Mouse (Mus musculus): Measurements from ENCODE around the gene Cenpa.

Gene Cenpa

DNA sequence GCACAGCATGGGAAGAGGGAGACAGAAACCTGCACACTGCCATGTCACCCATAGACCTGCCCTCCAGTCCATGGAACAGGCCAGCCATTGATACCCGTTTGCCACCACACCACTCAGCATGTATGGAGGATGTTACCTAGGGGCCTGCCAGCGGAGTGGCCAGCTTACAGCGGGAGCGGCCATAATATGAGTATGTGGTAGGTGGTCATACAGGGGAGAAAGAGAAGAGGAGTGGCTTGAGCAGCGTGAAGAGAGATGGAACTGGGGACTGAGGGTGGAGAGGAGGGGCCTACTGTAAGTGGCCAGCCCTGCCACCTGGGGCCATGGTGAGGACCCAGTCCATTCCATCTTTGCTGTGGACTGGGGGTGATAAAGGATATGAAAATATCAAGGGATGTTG lies 15.4 kb downstream of the Cenpa start:
- no peak for DNase-seq

GRCm38 (mm10) chr5:30682967-30683600 lies 16.5 kb downstream of the Cenpa start:
- peak; percentile 5 for DNase-seq

GRCm38 (mm10) chr5:30683993-30684392 lies 17.4 kb downstream of the Cenpa start:
- no peak for DNase-seq

DNA sequence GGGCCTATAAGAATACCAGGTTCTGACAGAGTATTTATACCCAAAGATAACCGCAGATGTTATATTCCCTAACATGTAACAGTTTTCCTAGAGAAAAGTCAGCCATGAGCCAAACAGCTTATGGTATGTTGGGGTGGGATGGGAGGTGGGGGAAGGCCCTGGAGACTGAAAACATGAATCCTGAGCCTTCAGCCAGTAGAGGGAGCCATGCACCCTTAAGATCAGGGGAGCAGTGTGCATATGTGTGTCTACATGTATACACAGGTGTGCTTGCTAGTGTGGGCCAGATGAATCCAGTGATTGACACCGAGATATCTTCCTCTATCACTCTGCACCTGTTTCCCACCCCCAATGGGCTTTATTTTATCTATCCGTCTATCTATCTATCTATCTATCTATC lies 20.2 kb downstream of the Cenpa start:
- DNase-seq = peak; percentile 57

DNA sequence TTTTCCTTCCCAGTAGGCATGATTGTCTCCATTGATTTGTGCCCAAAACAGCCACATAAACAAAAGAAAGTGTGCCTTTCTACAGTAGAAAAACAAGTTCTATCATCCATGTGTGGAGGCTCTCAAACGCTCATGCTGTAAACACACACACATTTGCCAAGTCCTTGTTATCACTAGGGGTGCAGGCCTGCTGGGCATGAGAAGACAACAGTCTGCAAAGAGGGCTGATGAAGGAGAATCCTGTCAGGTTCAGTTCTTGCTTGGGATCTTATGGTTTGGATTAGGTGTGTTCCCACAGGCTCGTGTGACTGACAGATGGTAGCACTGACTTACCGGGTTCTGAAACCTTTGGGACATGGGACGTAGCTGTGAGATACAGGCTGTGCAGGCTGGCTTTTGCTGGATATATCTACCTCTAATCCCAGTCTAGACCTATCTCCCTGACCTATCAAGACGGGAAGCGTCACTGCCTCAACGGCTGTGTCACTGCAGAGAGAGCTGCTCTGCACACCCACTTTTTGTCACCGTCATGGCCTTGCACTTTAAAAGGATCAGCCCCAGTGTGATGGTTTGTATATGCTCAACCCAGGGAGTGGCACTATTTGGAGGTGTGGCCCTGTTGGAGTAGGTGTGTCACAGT lies 33.9 kb downstream of the Cenpa start:
- no peak for DNase-seq

DNA sequence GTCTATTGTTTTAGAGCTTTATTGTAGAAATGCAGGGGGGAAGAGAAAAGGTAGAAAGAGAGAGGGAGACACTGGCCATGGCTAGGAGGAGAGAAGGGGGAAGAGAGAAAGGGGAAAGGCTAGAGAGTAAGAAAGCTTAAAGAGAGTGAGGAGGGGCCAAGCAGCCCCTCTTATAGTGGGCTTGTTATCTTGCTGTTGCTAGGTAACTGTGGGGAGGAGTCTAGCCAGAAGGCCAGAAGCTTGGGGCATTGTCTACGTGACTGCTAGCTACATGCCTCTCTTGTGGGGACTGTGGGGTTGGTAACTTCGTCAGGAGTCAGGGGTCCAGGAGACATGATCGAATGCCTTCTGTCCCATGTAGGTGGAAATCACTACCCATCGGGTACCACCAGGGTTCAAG lies 34.8 kb downstream of the Cenpa start:
- peak; percentile 19 for DNase-seq

DNA sequence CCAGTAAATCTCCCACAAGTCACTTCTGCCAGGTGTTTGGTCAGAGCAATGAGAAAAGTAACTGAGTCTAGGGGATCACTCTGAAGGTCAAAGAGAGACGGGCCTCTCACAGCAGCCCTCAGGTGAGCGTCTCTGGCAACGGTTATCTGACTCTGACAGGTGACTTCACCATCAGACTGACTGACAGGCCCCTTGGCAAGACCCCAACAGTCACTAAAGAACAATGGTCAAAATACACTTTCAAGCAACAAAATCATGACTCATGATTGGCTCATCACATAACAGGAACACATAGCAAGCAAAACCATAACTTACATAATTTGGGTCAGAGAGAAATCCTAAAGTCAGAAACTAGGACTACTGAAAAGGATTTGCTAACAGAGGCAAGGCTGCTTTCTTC lies 35.3 kb downstream of the Cenpa start:
- DNase-seq = no peak

GRCm38 (mm10) chr5:30709744-30710383 lies 43.3 kb downstream of the Cenpa start:
- peak; percentile 94 for DNase-seq

- DNase-seq = no peak
These were observed 43.9 kb downstream of the Cenpa start for GRCm38 (mm10) chr5:30710486-30710885.

DNA sequence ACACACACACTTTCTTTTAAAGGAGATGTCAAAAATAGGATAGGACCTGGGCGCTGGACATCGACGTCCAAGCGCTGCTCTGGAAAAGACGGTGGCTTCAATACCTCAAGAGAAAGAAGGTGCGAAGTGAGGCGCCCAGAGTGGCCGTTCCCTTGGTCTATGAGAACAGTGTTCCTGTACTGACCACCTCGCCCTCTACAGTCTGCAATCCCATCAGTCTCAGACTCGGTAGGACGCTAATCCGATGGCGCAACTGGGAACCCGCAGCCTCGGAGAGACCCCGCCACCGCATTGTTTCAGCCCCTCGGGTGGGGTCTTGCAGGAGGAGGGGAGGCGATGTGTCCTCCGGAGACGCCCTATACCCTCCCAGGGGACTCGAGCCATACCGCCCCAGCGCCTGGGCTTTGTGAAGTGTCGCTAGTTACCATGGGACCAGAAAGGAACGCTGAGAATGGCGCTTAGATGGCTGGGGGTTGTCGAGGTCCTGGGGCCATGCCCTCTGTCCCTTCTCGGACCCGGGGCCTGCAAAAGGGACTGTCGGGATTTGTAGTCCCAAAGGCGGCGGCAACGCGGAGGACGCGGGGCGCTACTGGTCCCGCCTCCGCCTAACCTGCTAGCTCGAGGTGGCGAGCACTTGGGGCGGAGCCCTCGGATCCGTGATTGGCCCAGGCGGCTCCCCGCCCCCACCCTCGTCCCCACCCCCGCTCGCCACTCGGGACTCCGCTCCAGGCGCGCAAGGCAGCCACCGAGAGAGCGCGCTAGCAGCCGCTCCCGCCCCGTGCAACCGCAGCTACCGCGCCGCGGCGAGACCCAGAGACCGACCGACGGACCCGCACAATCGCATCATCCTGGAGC lies 44.8 kb downstream of the Cenpa start, which contains the start of gene Dpysl5:
Gene Dpysl5 (plus strand): TSS at position 418 of the 855 bp plus-strand sequence.
- peak; percentile 93 for DNase-seq

DNA sequence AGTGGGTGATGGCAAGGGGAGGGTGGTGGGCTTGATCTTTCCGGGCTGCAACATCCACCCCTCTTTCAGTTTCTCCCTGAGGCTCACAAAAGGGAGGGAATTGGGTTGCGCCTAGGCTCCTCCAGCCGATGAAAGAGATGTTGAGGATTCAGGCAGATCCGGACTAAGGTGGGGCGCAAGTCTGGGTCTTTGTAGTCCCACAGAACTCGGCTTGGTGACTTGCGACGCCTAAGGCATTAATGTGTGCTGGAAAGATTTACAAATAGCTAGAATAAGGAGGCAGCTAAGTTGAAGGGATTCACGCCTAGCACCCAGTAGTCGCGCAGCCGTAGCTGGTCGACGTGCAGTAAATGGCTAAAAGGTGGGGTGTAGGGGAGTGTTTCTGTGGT lies 45.4 kb downstream of the Cenpa start:
- DNase-seq = no peak

GRCm38 (mm10) chr5:30712441-30713298 lies 46.1 kb downstream of the Cenpa start:
- DNase-seq = peak; percentile 65

- peak; percentile 75 for DNase-seq
These were observed 46.7 kb downstream of the Cenpa start for GRCm38 (mm10) chr5:30713299-30713675.

- no peak for DNase-seq
These were observed 47.1 kb downstream of the Cenpa start for GRCm38 (mm10) chr5:30713691-30714090.

- DNase-seq = no peak
These were observed 49.7 kb downstream of the Cenpa start for GRCm38 (mm10) chr5:30716311-30716710.

DNA sequence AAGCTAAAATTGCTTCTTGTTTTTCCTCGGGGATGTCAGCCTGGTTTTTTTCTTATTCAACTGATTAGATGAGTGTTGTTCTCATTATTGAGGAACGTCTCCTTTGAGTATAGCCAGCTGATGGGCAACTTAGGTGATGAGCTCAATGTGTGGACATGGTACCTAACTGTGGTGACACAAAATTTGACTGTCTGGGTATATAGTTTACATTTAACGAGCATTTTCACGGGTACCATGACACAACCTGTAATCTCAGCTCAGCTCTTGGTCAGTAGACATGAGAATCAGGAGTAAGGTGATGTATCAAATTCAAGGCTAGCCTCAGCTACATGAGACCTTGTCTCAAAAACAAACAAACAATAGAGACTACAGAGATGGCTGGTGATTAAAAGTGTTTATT lies 50.9 kb downstream of the Cenpa start:
- DNase-seq = no peak

GRCm38 (mm10) chr5:30717991-30718703 lies 51.6 kb downstream of the Cenpa start:
- peak; percentile 59 for DNase-seq

DNA sequence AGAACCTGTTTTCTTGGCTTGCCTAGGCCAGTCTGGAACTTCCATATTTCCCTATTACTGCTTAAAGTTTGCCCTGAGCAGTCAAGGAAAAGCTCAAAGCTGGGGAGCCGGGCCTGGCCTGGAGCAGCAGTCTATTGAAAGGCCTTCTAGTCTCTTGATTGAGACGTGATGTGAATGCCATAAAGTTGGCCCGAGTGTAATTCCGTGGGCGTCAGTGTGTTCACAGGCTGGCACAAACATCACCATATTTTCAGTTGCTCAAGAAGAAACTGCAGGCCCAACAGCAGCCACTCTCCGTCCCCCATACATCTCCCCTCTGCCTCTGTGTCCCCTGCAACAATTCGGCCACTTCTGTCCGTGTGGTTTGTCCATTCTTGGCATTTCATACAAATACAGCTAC lies 55.4 kb downstream of the Cenpa start:
- DNase-seq = no peak

Data from retina, postnatal 1 day (tissue).